Mouse (Mus musculus): ENCODE measurements around the gene Mtf1.
A peak's percentile ranks its signal among the peaks of the same experiment; 100 is the strongest.

DNA sequence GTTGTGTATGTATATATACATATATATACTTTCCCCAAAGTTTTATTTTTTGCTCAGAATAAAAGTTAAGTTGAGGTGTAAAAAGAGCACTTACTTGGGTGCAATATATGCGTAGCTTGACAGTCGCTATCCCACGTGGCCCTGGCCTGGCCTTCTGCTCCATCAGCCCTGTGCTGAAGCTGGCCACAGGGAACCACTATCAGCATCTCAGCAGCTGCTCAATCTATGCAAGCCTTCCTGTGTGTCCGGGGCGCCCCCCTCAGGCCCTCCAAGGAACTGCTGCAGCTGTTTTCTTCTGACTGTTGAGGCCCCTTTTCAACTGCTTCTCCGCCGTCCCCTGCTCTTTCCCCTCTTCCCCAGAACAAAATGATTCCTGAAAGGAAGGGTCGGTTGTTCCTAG lies 45.7 kb downstream of the Mtf1 start:
- TF ChIP-seq CTCF (conservative IDR thresholded peaks at IDR 0.05; ENCODE audit: insufficient read depth, insufficient read length, low read depth, low read length): peak; percentile 78
- no peak for TF ChIP-seq POLR2A (IDR thresholded peaks at IDR 0.05; ENCODE audit: low read depth, low read length)
